Mouse (Mus musculus) layer of hippocampus, adult 9-11 months (tissue): Measurements from ENCODE around the gene Gjb5.
A peak's percentile ranks its signal among the peaks of the same experiment; 100 is the strongest.

ENCODE experiments used
- DNase-seq: peaks from one replicate; pipeline ENCODE4 v3.0.0; 2022

The Gjb5 gene

DNA sequence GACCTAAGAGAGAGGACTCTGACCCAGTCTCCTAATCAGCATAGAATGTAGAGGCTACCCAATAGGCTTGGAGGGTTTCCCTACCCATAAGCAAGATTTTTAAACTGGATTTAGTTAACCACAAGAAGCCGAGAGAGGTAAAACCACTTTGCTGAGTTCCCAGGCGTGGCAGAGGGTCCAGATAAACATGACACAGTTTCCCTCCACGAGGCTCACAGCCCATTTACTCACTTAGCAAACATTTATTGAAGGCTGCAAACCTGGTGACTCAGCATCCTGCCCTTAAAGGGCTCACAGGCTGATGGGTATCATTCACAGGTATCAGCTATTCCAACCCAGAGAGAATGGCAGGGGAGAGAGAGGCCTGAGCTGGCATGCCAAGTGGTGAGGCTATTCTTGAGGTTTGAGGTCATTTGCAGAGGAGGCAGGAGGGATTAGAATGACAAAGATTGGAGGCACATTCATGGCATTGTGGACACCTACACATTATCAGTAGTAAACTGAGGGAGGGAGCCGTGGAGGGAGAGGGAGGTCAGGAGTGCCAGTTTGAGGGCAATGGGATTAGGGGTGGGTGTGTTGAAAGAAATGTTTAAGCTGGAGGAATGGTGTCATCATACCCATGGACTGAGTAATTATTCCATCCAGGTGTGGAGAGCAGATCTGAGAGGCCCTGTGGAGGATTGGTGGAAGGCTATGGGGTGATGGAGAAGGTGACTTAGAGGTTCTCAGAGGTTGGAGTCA lies 8.3 kb downstream of the Gjb5 start:
- no peak for DNase-seq

DNA sequence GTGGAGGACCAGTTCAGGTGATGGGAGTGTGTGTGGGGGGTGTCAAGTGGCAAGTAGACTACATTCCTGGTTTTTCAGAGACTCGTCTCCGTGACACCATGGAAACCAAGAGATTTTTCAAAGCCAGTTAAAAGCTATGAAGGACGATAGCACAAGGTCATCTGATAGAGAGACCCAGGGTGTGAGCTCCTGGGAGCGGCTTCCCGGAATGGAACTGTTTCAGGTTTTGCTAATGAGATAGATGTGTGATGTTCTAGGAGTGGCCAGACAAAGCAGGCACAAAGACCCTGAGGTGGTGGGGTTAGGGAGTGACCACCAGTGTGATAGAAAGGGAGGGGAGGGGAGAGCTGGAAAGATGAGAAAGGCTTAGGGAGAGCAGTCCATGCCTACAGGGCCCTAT lies 13.0 kb downstream of the Gjb5 start:
- no peak for DNase-seq

DNA sequence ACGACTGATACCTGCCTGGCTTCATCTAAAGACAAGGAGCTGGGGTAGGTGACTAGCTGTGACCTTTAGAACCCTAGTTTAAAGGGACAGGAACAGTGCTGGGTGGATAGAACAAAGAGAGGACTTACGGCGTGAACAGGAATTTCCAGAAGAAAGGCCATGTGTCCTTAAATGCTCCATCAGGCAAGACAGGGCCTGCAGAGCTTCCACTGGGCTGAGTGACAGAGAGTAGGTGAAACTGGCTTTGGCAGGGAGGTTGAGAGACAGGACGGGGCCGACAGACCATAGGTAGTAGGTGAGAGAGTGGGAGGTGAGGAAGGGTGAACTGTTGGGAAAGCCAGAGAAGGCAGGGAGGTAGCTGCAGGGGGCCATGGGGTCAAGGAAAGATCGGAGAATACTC lies 16.6 kb downstream of the Gjb5 start:
- DNase-seq = no peak

DNA sequence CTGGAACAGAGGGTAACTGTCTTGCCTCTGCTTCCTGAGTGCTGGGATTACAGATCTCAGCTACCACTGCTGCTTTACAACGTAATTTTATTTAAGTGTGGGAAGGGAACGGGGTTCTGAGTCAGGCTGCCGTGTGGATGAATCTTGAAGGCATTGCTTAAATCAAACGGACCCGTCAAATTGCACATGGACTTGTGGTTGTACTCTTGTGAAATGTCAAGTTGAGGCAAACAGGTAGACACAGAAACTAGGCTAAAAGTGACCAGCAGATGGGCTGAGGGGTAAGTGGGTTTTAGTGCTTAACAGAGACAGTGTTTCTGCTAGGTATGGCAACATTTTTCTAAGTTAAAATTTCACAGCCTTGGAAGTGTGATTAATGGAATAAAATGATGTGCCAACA lies 20.3 kb downstream of the Gjb5 start:
- no peak for DNase-seq

DNA sequence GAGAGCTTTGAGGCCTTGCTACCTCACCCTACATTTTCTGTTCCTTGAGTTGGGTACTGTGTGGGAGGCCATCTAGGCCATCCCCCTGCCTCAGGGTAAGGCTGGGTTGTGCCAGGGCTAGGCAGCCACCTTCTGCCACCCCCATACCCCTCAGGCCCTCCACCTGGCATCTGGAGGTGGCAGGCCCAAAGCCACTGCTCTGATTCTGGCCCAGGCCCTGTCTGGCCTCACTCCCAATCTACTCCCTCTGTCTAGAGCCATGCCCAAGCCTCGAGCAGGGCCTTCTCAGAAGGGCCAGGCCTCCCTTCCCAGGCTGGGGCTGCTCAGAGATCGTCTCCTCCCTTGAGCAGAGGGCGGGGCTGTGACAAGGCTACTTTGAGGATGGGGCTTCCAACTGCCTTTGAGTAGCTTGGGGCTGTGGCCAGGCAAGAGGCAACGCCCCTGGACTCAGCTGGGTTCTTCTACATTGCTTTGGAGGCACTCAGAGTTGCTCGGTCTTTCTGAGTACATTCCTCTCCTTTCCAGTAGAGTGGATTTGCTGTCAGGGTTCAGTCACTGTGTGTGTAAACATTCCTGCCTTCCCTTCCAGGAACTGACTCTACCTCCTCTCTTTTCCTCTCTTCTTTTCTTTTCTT lies 23.0 kb downstream of the Gjb5 start:
- DNase-seq = no peak

DNA sequence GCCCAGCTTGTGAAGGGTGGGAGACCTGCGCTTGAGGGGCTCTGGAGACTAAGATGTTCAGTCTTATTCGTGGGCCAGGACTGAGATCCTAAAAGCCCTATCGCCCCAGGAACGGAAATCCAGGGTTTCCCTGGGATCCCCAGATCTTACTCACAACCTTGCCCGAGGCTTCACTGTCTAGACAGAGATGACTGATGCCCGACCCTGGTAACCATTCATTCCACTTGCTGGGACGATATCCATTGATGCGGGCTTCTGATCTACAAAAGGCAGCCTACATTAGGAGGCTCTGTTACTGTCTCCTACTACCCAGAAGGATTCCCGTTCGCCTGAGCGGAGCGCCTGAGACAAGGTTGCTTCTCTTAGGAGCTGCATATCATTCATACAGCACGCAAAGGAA lies 26.8 kb downstream of the Gjb5 start:
- no peak for DNase-seq

DNA sequence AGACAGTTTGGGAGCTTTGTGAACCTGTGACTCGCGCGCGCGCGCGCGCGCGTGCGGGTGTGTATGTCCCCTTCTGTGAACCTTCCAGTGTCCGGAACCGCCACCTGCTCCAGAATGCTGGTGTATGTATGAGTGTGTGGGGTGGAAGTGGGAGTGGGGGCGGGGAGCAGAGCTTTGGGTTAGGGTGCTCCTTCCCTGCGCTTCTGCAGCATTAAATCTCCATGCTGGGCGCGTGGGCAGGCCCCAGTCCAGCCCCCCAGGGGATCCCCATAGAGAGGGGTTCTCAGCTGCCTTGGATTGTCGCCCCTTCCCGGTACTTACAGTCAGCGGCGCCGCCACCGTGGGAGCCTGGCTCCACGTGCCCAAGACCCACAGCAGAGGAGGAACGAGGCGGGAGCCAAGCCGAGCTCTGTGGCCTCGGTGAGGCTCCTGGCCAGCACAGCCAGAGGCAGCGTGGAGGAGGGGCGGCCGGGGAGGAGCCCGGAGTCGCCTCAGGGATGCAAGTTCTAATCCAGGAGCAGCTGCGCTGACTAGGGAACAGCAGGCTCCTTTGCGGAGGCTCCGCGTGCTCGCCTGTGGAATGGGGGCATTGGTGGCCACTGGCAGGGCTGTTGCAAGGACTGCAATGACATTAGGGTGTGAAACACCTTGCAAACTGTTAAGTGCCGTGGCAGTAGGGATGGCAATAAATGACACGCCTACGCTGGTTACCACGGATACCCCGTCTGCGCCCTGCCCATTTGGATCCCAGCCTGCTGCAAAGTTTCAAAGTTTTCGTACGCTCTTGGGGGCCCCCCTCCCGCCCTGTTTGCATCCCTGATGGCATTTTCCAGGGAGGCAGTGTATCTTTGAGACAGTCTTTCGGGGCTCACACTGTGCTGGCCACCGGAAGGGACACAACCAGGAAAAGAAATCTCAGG lies 27.5 kb downstream of the Gjb5 start, which contains the start of gene Gjb3:
Gene Gjb3 (minus strand): TSS at position 664 of the 920 bp plus-strand sequence.
- DNase-seq = no peak

DNA sequence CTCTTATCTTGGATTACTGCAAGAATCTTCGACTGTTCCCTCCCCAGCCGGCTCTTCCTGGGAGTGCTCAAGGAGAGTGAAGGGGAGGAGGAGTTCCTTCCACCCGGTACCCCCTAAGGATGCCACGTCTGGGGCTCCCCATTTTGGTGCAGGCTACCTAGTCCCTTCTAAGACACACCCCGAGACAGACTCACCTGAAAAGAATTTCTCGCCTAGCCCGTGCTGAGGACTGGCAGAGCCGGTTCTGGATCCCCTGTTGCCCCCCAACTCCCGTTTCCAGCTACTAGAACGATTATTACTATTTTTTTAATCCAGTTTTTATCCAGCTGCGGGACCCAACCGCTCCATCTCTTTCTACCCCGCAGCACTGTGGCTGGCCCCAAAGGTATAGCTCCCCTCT lies 28.2 kb downstream of the Gjb5 start:
- DNase-seq = no peak

DNA sequence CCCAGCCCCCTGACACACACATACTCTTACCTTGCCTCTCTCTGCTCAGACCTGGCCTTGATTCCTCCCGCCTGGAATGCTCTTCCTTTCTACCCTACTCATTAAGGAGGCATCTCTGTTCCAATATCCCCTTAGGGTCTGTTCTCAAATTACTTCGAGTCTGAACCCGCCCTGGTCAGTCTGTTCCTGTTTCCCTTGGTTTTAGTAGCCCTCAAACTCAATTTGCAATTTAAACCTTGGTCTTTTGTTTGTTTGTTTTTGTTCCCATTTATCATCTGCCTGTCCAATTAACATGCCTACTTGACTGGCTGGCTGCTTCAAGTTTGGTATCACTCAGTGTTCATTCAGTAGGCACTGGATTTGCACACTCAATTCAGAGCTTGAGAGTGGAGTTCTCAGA lies 28.9 kb downstream of the Gjb5 start:
- DNase-seq = no peak

DNA sequence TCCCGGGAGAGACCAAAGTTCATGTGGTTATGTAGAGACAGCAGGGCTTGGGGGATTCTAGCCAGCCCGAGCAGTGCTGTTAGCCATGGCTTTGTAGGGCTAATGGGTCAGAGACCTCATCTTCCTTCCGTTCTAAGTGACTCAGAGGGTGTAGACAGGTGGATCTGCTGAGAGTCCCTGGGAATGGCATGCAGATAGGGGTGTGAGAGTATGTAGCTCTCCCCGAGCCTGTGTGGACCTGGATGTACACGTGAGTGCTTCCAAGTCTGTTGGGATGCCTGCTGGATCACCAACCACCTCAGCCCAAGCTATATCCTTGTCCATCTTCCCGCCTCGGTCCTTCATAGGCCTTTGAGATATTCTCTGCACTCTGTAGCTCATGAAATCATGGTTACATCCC lies 29.6 kb downstream of the Gjb5 start:
- no peak for DNase-seq

DNA sequence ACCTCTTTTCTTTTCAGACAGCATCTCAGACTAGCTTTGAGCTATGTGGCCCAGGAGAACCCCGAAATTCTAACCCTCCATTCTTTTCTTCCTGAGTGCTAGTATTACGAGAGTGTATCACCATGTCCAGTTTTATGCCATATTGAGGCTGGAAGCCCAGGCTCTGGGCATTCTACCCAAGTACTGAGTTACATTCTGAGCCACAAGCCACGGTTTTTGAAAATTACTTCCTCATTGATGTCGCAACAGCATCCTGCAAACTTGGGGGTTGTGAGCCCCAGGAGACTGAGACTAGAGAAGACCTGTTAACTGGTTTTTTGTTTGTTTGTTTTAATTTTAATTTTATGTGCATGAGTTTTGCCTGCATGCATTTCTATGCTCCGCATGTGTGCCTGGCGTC lies 30.2 kb downstream of the Gjb5 start:
- no peak for DNase-seq

DNA sequence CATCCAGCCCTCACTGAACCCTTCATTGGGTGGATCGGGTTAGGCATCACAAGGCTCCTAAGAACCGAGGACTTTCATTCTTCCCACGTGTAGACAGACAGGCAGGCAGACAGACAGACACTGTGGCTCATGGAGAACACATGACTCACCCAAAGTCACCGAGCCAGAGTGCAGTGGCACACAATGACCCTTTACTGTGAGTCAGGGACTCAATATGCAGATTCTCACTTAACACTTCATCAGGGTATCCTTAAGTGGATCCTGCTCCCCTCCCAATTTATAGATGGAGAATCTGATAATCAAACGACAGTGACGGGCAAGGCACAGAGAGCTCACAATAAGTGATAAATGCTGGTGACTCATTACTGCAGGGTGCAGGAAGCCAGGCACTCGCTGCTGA lies 30.7 kb downstream of the Gjb5 start:
- DNase-seq = no peak

DNA sequence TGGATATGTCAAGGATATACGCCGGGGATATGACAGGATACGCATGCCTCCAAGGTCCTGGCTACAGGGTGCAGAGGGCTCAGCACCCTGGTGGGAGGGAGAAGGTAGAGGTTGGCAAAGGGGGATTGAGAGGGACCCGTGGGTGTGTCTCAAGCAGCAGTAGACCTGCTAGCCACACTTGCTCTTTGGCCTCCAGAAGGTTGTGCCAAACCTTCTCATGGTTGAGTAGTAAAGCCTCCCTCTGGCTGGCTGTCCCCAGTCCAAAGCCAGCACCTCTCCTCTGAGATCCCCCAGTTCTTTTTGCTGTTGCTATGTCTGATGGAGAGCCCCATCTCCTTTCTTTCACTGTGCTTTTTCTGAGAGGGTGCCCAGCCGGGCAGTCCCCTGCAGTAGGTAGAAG lies 32.7 kb downstream of the Gjb5 start:
- DNase-seq = no peak

DNA sequence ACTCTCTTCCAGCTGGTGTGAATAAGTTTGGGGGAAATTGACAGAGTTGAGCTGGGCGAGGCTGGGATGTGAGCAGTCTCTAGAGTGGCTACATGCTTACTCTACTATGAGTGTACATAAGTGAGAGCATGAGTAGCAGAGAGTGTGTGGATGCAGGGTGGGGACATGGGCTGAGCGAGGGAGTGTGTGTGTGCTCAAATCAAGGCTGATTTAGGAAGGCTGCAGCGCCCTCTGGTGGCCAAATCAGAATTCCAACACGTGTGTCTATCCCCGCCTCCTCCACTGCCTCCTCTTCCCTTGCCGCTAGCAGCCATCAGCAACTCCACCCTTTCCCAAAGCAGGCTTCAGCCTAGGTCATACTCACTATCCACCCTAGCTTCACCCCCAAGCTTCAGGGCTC lies 33.2 kb downstream of the Gjb5 start:
- peak; percentile 47 for DNase-seq

DNA sequence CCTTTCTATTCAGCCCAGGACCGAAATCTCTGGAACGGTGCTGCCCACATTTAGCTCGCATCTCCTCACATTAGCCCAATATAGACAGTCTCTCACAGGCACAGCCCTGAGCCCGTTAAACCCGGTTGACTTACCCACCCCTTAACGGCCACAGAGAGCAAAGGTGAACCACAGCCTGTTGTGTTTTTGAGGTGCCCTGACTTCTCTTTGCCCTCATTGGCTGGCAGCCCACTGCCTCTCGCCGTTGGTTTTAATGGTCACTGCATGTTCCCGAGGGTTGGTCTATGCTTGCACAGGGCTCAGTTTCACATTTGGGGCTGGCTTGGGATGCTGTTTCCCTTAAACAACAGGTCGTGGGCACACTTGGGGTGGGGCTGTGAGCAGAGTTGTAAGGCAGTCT lies 33.7 kb downstream of the Gjb5 start:
- no peak for DNase-seq

DNA sequence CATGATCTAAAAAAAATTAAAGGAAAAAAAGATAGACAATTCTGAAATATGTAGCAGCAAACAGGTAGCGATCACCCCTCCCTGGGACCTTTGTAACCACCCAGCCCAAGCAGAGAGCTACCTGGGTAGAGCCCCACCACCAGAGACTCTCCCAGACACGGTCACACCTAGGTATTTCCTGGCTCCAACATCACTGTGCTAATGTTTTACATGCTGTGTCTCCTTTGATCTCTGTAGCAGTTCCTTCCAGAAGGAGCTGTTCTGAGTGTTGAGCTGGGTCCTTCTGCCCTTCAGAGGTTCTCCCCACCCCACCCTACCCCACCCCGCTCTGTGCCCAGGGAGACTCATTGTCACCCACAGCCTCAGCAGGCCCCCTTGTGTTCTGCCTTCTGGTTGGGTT lies 34.3 kb downstream of the Gjb5 start:
- DNase-seq = no peak

DNA sequence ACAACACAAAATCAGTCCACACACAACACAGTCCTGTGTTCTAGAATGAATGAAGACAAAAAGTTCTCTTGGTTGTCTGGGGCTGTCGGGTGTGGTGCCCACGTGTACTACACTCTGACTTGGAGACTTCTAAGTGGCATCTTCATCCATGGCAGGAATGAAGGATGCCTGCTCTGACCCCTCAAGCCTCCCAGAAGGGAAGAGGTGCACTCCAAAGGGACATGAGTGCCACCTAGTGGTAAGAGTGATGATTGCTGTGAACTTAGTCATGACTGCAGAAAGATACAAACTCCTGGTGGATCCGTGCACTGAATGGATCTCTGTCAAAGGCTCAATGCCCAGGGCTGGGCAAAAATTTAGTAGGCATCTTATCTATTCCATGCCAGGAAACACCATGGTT lies 38.4 kb downstream of the Gjb5 start:
- peak; percentile 32 for DNase-seq

DNA sequence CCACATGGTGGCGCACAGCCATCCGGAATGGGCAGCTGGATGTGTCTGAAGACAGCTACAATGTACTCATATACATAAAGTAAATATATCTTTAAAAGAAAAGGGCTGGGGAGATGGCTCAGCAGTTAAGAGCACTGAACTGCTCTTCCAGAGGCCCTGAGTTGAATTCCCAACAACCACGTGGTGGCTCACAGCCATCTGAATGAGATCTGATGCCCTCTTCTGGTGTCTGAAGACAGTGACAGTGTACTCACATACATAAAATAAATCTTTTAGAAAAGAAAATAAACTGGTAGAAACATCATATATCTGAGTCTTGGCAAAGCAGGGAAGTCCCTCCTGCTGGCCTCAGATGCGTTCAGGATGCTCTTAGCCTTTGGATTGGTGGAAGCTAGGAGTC lies 40.8 kb downstream of the Gjb5 start:
- no peak for DNase-seq

DNA sequence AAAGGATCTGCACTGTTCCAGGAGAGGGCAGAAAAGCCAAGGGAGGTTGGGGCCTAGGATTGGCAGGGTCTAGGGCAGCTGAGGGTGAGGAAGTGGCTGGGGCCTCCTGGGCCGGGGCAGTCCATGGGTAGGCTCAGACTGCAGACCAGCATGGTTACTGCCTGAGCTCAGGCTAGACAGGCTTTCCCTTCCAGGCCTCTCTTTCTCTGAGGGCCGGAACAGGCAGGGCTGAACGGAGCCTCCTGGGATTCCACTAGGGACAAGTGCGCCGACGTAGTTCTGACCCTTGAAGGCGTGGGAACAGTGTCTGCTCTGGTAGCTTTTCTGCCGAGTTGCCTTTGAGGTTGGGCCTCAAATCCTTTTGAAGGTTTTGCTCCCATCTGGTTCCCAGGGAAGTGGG lies 42.2 kb downstream of the Gjb5 start:
- no peak for DNase-seq

DNA sequence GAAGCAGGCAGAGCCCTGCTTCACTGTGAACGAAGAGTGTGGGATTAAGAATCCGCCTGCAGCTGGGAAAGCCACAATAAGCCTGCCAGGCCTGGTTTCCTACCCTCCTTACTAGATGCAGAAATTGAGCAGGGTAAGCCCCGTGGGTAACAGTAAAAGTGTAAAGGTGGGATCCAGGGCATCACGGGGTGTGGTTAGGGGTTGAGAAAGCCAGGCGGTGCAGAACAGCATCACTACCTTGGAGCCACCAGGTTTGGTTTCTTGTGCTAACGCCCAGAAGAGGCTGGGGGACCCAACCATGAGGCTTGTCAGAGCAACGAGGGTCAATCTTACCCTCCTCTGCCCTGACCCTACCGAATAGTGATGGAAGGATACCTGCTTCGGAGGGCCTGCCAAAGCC lies 43.4 kb downstream of the Gjb5 start:
- no peak for DNase-seq

DNA sequence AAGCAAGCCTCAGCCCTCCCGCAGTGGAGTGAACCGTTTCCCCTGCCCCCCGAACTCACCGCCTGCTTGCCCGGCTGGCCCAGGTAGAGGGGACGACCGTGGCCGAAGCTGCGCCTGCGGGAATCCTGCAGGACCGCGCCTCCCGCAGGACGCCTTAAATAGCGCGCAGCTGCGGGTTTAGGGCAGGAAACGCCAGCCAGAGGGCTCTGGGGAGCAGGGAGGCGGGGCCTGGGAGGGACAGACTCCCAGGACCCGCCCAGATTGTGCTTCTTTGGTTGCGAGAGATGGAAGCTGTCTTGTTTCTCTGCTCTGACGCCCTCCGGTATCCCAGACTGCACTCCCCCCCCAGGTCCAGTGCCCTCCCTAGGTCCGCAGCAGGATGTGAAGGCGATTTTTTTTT lies 44.1 kb downstream of the Gjb5 start, which contains the start of gene Gja4:
Gene Gja4 (minus strand): TSS at position 179 of the 400 bp plus-strand sequence.
- peak; percentile 52 for DNase-seq

DNA sequence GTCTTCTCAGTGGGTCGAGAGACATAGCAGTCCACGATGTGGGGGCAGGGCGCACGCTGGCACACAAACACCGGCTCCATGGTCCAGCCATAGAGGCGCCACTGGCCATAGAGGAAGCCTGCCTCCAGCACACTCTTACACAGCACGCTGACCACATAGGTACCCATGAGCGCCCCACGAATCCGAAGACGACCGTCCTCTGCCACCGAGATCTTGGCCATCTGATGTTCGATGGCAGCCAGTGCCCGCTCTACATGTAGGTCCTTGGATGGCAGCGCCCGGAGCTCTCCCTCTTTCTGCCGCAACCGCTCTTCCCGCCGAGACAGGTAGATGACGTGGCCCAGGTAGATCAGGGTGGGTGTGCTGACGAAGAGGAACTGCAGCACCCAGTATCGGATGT lies 45.6 kb downstream of the Gjb5 start:
- no peak for DNase-seq

DNA sequence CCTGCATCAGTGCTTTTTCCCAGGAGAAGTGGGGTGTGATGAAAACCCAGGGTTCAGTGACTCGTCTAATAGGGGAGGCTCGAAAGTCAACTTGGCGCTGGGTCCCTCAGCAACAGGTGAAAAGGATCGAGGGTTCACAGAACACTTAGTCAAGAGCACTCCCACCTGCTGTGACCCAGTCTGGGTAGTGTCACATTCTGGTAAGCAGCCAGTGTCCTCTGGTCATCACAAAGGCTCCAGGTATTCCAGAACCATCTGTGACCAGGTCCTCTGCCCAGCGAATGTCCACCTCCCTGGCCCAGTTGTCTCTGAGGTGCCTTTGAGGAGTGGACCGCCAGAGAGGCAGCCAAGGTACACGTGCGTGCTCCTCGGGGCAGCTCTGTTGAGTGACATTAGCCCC lies 46.4 kb downstream of the Gjb5 start:
- no peak for DNase-seq

DNA sequence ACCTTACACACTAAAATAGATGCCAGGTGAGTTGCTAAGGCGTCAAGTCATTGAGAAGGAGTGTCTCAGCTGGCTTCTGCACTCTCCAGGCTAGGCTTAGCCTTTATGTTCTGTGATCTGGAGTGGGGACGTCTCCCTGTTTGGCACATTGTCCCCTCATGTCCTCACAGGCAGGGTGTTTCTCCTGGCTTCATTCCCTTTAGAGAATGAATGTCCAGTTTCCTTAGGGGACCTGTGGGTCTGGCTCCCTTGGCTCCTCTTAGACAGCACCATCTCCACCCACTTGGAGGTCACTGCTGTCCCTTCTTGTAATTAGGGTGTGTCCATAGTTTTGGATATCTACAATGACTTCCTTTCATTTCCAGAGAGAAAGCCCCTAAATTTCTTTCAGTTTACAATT lies 51.1 kb downstream of the Gjb5 start:
- no peak for DNase-seq
